Mouse (Mus musculus) cerebellum, adult 2 months (tissue): ENCODE data around the gene Npas3. TPM values are rescaled to one million over a fixed set of nuclear protein-coding genes. Genes with fewer than 3 reads are reported as not detected.

Source experiments
- DNase-seq, 2 experiments: peaks; one replicate each; pipeline ENCODE4 v3.0.0; 2021
- H3K27ac ChIP-seq: fragments of 200-500 bp; 2 replicates; pipeline ENCODE4 v1.5.1; 2012; ENCODE audit warnings: low read length, control low read depth, inconsistent platforms; ENCODE audit not compliant: insufficient read depth
- H3K27me3 ChIP-seq: fragments of 200-500 bp; 2 replicates; pipeline ENCODE4 v1.6.1; 2012; ENCODE audit warnings: inconsistent platforms, mild to moderate bottlenecking, low read length, moderate library complexity; ENCODE audit not compliant: control insufficient read depth, insufficient read depth
- H3K4me1 ChIP-seq: fragments of 200-500 bp; 2 replicates; pipeline ENCODE4 v1.6.1; 2011; ENCODE audit warnings: low read length; ENCODE audit not compliant: control insufficient read depth, insufficient read depth
- H3K4me3 ChIP-seq: fragments of 200-500 bp; replicated peaks from 2 replicates; pipeline ENCODE3; 2011; ENCODE audit warnings: mild to moderate bottlenecking, low read depth, low read length, control low read depth; ENCODE audit not compliant: insufficient read depth
- CTCF ChIP-seq: fragments of 200-500 bp; IDR thresholded peaks from 2 replicates; pipeline ENCODE4 v1.5.1; 2011; ENCODE audit warnings: low read depth, mild to moderate bottlenecking, control low read depth, low read length, moderate library complexity, borderline replicate concordance; ENCODE audit not compliant: insufficient read depth
- POLR2A ChIP-seq: fragments of 200-500 bp; IDR thresholded peaks from 2 replicates; pipeline ENCODE4 v1.6.1; 2011; ENCODE audit warnings: low read length, control low read depth, borderline replicate concordance; ENCODE audit not compliant: insufficient read depth
- WGBS: fragments of 180-500 bp; shearing (Covaris S2); methylation state at CpG from one replicate; pipeline ENCODE4 v1.1.7; 2018; 5-methylcytosine and 5-hydroxymethylcytosine counted together
- polyA plus RNA-seq: library from polyadenylated mRNA; depleted of rRNA; stranded (reverse); fragments of >200 nt; gene quantifications from 2 replicates; pipeline ENCODE4 v1.2.3, GENCODE M21; 2012

Npas3 gene
- polyA plus RNA-seq, 1 experiment: 13.3 TPM

- Histone ChIP-seq H3K4me1 (no peaks in the 10 kb centered on the region), H3K4me3 (no peak overlapping the region), H3K27ac (no peak overlapping the region), H3K27me3 (no peaks in the 10 kb centered on the region)
- DNase-seq: no peak
- TF ChIP-seq POLR2A (no peak), CTCF (no peak)
- WGBS: 95% methylated on average over 2 of the region's 2 CpGs
Observed at GRCm38 (mm10) chr12:53426006-53426405, 177.5 kb downstream of the Npas3 start.

- no peak for TF ChIP-seq CTCF
- TF ChIP-seq POLR2A: no peak
- H3K27me3 ChIP-seq: no peaks in the 10 kb centered on the region
- WGBS: 56% methylated on average over 10 of the region's 10 CpGs
Observed at GRCm38 (mm10) chr12:53427153-53427552, 178.7 kb downstream of the Npas3 start.

DNA sequence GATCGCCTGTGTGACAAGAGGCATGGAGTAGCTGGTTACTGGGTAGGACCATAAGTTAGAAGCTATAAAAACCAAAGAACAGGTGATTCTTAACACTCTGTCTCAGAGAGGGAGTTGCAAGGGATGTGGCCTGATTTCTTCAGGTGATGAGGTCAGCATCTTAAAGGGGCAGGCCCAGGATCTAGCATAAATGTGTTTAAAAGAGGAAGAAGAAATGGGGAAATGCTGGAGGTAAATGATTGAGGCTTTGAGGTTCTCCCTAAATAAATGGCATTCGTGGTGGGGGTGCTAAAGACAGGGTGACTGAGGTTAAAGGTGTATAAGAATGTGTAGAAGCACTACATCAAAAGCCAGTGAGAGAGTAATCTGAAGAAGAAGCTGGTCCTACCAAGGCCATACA is 193.6 kb downstream of the Npas3 start:
- Histone ChIP-seq H3K4me1 (no peaks in the 10 kb centered on the region), H3K27ac (no peak overlapping the region), H3K27me3 (no peaks in the 10 kb centered on the region), H3K4me3 (no peak overlapping the region)
- TF ChIP-seq POLR2A: no peak
- TF ChIP-seq CTCF: no peak
- no peak for DNase-seq
- 81% methylated on average over 2 of the region's 2 CpGs for WGBS

More at GRCm38 (mm10) chr12:53427153-53427552, 178.7 kb downstream of the Npas3 start:
- DNase-seq: no peak
- H3K4me3 ChIP-seq: no peak overlapping the region
- no peak overlapping the region for H3K27ac ChIP-seq
- no peaks in the 10 kb centered on the region for H3K4me1 ChIP-seq

DNA sequence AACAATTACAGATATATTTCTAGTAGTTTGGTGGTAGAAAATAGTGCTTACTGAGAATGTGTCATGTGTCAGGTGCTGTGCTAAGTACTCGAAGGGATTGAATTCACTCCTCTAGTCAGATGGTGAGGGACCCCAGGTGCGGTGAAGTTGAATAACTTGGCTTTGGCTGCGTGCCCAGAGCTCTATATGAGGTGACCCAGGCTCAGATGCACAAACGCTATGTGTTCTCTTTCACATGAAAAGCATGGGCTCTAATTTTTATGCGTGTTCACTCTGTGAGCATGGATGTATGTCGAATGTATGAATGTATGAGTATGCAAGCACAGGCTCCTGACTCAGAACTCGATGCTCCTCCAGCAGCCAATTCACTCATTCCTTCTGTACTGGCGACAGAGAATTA is 199.0 kb downstream of the Npas3 start:
- Histone ChIP-seq H3K4me1 (no peaks in the 10 kb centered on the region), H3K27me3 (no peaks in the 10 kb centered on the region), H3K27ac (no peak overlapping the region), H3K4me3 (no peak overlapping the region)
- 20% methylated on average over 8 of the region's 8 CpGs for WGBS
- TF ChIP-seq POLR2A (no peak), CTCF (no peak)
- no peak for DNase-seq

DNA sequence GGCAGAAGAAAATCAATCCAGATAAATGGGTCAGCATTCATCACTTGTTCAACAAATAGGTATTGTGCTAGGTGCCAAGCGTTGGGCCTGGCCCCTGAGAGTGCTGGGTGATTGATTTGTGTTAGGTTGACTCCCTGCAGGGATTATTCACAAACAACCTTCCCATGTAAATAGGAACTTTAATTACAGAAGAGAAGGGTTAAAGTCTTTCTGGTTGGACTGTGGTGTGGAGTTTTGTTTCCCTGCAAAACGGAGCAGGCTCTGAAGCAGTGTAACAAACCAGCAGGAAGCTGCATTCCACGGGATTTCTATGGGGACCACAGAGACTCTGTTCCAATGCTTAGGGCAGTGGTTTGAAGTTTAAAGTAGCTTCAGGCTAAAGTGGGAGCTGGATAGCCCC is 199.6 kb downstream of the Npas3 start:
- H3K4me3 ChIP-seq: no peak overlapping the region
- DNase-seq: peak; percentile 13 to 31
- TF ChIP-seq POLR2A (no peak), CTCF (no peak)
- H3K4me1 ChIP-seq: no peaks in the 10 kb centered on the region
- 40% methylated on average over 3 of the region's 3 CpGs for WGBS
- no peaks in the 10 kb centered on the region for H3K27me3 ChIP-seq
- no peak overlapping the region for H3K27ac ChIP-seq

DNA sequence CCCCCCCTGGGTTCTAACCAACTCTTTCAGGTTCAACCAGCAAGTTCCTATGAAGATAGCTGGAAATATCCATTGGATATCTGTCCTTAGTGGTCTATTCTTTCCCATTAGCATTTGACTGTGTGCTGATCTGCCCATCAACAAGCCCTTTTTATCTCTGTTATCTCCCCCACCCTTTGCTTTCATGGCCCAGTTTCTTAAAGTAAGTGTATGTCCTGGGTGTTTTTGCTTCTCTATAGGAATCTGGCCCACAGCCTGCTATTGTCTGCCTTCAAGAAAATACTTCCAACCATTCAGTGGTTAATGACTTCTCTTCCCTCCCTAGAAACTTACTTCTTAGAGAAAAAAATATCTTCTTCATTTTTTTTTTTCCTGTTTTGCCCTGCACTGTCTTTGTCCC is 219.1 kb downstream of the Npas3 start:
- TF ChIP-seq CTCF (no peak), POLR2A (no peak)
- H3K27ac ChIP-seq: no peak overlapping the region
- no peak for DNase-seq
- H3K27me3 ChIP-seq: no peaks in the 10 kb centered on the region
- H3K4me1 ChIP-seq: no peaks in the 10 kb centered on the region; the same call in 1 of the 2 replicates
- no peak overlapping the region for H3K4me3 ChIP-seq

GRCm38 (mm10) chr12:53474486-53474885 is 226.0 kb downstream of the Npas3 start:
- H3K4me1 ChIP-seq: no peaks in the 10 kb centered on the region; the same call in 1 of the 2 replicates
- no peak for DNase-seq
- H3K4me3 ChIP-seq: no peak overlapping the region
- no peaks in the 10 kb centered on the region for H3K27me3 ChIP-seq
- H3K27ac ChIP-seq: no peak overlapping the region
- no peak for TF ChIP-seq POLR2A
- TF ChIP-seq CTCF: no peak

- H3K4me1 ChIP-seq: no peaks in the 10 kb centered on the region
- no peak overlapping the region for H3K27ac ChIP-seq
- DNase-seq: no peak
- no peaks in the 10 kb centered on the region; the same call in 1 of the 2 replicates for H3K27me3 ChIP-seq
- TF ChIP-seq CTCF: no peak
- no peak for TF ChIP-seq POLR2A
- H3K4me3 ChIP-seq: no peak overlapping the region
- 82% methylated on average over 6 of the region's 6 CpGs for WGBS
Observed at GRCm38 (mm10) chr12:53484924-53485323, 236.4 kb downstream of the Npas3 start.

DNA sequence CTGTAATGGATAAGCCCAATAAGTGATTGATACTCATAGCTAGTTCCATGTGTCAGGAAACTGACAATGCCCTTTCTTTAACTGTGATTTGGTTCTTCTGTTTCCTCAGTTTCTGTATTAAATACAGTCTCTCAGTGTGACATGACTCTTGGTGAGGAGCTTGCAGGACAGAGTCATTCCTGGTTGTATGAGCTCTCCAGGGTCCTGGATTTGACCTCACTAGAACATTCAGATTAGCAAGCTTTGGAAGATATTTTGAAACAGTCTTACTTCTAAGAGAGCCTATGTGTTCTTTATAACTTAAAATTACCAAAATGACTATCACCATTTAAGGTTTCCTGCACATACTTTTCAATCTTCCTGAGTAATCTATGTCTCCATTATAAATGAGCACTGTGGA is 247.9 kb downstream of the Npas3 start:
- no peak overlapping the region for H3K4me3 ChIP-seq
- no peaks in the 10 kb centered on the region; the same call in 1 of the 2 replicates for H3K27me3 ChIP-seq
- TF ChIP-seq POLR2A (no peak), CTCF (no peak)
- H3K27ac ChIP-seq: no peak overlapping the region
- no peak for DNase-seq
- no peaks in the 10 kb centered on the region for H3K4me1 ChIP-seq
